Mouse (Mus musculus) embryonic fibroblast, embryonic 13.5 days (primary cell): Measurements from ENCODE around the gene Ppargc1a.

ENCODE experiments used
- CTCF ChIP-seq: IDR thresholded peaks from 2 replicates; pipeline ENCODE4 v1.5.1; 2011; ENCODE audit warnings: mild to moderate bottlenecking, control low read depth, low read length, moderate library complexity, borderline replicate concordance; ENCODE audit not compliant: insufficient read depth
- POLR2A ChIP-seq: IDR thresholded peaks from 2 replicates; pipeline ENCODE4 v1.6.1; 2011; ENCODE audit warnings: low read depth, mild to moderate bottlenecking, control low read depth, low read length, moderate library complexity

DNA sequence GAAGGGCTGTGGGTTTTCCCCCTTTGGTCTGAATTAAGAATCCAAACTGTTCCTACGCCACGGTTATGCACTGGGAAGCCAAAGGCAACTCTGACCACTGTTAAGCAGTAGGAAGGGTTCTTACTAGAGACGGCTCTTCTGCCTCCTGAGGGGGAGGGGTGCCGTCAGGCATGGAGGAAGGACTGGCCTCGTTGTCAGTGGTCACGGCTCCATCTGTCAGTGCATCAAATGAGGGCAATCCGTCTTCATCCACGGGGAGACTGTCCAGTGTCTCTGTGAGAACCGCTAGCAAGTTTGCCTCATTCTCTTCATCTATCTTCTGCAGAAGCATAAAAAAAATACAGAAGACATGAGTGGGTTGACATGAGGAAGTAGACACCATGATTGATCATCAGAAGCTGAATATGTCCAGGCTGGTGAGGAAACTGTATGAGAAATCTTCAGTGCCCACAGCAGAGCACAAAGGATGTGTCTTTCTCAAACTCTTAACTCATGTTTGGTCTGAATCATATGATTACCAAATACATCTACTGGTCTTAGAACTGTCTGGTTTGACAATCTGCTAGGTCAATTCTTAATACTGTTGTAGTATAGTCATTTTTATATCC, 69.5 kb downstream of the Ppargc1a start:
- no peak for TF ChIP-seq POLR2A
- no peak for TF ChIP-seq CTCF
